Mouse (Mus musculus): Measurements from ENCODE around the gene Aplp2.

GRCm38 (mm10) chr9:31163327-31163726 is 48.3 kb downstream of the Aplp2 start:
- no peak for TF ChIP-seq POLR2A (IDR thresholded peaks at IDR 0.05; ENCODE audit: borderline replicate concordance, extremely low read depth, low read depth, low read length)
- no peak for TF ChIP-seq CTCF (IDR thresholded peaks at IDR 0.05; ENCODE audit: insufficient read depth, low read length)
